In the genomic region with DNA sequence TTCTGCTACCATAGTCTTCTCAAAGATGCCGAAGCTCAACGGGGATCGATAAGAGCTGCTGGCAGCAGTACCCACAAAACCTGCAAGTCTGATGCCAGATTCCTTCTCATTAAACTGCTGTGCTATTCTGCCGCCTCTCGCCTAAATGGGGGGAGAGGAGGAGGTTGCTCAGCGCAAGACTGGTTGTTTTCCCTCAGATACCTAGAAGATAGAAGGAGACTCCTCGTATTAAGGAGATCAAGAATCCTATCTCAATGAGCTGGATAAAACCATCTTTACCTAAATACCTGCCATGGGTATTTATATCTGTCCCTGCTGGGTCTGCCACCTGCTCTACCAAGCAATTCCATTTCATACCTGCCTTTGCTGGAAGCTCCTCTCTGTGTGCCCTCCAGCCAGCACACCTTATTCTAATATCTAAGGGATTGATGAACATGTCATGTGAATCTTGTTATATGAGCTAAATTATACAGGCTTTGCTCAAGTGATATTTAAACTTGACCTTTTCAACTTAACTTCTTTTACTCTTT, we compare ENCODE assay signal across 22 mouse cellular contexts.
"Had no signal": no experiment of that assay in that cellular context is flagged by ENCODE, and none has a peak within 500 bp of the region (broad histone marks: within the 10 kb centered on the region; RNA-seq: fewer than 3 reads in every experiment).

No protein-coding gene starts in this region.

- H3K27me3 ChIP-seq: limb, embryonic 13.5 days; liver, embryonic 12.5 days; liver, embryonic 15.5 days; lung, embryonic 15.5 days had no signal

- H3K4me2 ChIP-seq: limb, embryonic 13.5 days; liver, embryonic 12.5 days; liver, embryonic 15.5 days; lung, embryonic 15.5 days; midbrain, embryonic 11.5 days had no signal

- H3K9ac ChIP-seq: limb, embryonic 13.5 days; liver, embryonic 12.5 days; liver, embryonic 15.5 days; lung, embryonic 15.5 days had no signal

- H3K4me3 ChIP-seq: layer of hippocampus, adult 2 months; limb, embryonic 10.5 days; limb, embryonic 13.5 days; liver, embryonic 12.5 days; liver, embryonic 15.5 days; lung, embryonic 15.5 days had no signal

- DNase-seq: kidney, postnatal 25 days; layer of hippocampus, adult 9-11 months; liver; lung, adult 18-20 months; lung, postnatal 10 days; lung, postnatal 4 days; midbrain, embryonic 14.5 days; retina, postnatal 1 day; right cerebral cortex, postnatal 14 days; right cerebral cortex, postnatal 4 days; thymus, adult 2 months; thymus, postnatal 14 days; thymus, postnatal 4 days had no signal

- H3K36me3 ChIP-seq: limb, embryonic 10.5 days; limb, embryonic 13.5 days; liver, embryonic 12.5 days; liver, embryonic 15.5 days; lung, embryonic 15.5 days had no signal

- H3K4me1 ChIP-seq: limb, embryonic 10.5 days; liver, embryonic 12.5 days; liver, embryonic 15.5 days; lung, embryonic 15.5 days had no signal

- ATAC-seq: liver, embryonic 12.5 days had no signal

- H3K27ac ChIP-seq: kidney, postnatal 0 days; layer of hippocampus, adult 2 months; limb, embryonic 10.5 days; limb, embryonic 13.5 days; liver, embryonic 12.5 days; liver, embryonic 15.5 days; lung, embryonic 15.5 days; stomach, postnatal 0 days had no signal

- H3K9me3 ChIP-seq: limb, embryonic 10.5 days; limb, embryonic 13.5 days; liver, embryonic 12.5 days; liver, embryonic 15.5 days; lung, embryonic 15.5 days had no signal
